Comparison of ENCODE assay signal across 29 mouse cellular contexts in genomic region chr5:73118786-73119185, GRCm38 (mm10).
A peak's percentile ranks its signal among the peaks of the same experiment; 100 is the strongest.
DNase-seq lines count a peak whose midpoint lies in the region; ATAC-seq lines count a peak whose summit lies in the region.
"Had no signal": no experiment of that assay in that cellular context is flagged by ENCODE, and none has a peak within 500 bp of the region (broad histone marks: within the 10 kb centered on the region; RNA-seq: fewer than 3 reads in every experiment).

No protein-coding gene starts in this region.

- no peak overlapping the region for H3K27ac ChIP-seq in kidney, embryonic 16.5 days (ENCODE audit: low read length)
- no peak overlapping the region for H3K27ac ChIP-seq in embryonic facial prominence, embryonic 10.5 days (replicated peaks)
- H3K27ac ChIP-seq: embryonic facial prominence, embryonic 12.5 days; forebrain, embryonic 15.5 days; heart, embryonic 15.5 days; hindbrain, embryonic 12.5 days; hindbrain, postnatal 0 days; layer of hippocampus, adult 2 months; liver, embryonic 12.5 days; macrophage; midbrain, embryonic 13.5 days; neural tube, embryonic 13.5 days had no signal

- ATAC-seq in kidney, embryonic 16.5 days (ENCODE audit: low FRiP score, low TSS enrichment), result no peak
- ATAC-seq: forebrain, embryonic 15.5 days; hindbrain, postnatal 0 days; liver, embryonic 12.5 days; liver, postnatal 0 days; midbrain, embryonic 13.5 days had no signal

- H3K4me3 ChIP-seq in kidney, embryonic 16.5 days (ENCODE audit: low read length), result no peak overlapping the region
- no peak overlapping the region for H3K4me3 ChIP-seq in embryonic facial prominence, embryonic 10.5 days
- H3K4me3 ChIP-seq: embryonic facial prominence, embryonic 12.5 days; forebrain, embryonic 15.5 days; heart, embryonic 15.5 days; hindbrain, embryonic 12.5 days; layer of hippocampus, adult 2 months; liver, embryonic 12.5 days; midbrain, embryonic 13.5 days; neural tube, embryonic 13.5 days had no signal

- H3K9me3 ChIP-seq in kidney, embryonic 16.5 days (ENCODE audit: low read length), result no peaks in the 10 kb centered on the region
- no peaks in the 10 kb centered on the region for H3K9me3 ChIP-seq in embryonic facial prominence, embryonic 10.5 days
- H3K9me3 ChIP-seq: embryonic facial prominence, embryonic 12.5 days; forebrain, embryonic 15.5 days; heart, embryonic 15.5 days; hindbrain, embryonic 12.5 days; liver, embryonic 12.5 days; midbrain, embryonic 13.5 days; neural tube, embryonic 13.5 days had no signal

- no peak overlapping the region for H3K9ac ChIP-seq in kidney, embryonic 16.5 days (replicated peaks; ENCODE audit: low read length)
- H3K9ac ChIP-seq: embryonic facial prominence, embryonic 12.5 days; forebrain, embryonic 15.5 days; heart, embryonic 15.5 days; hindbrain, embryonic 12.5 days; liver, embryonic 12.5 days; liver, postnatal 0 days; midbrain, embryonic 13.5 days; neural tube, embryonic 13.5 days had no signal

- H3K27me3 ChIP-seq in kidney, embryonic 16.5 days (ENCODE audit: insufficient read depth, low read length), result no peaks in the 10 kb centered on the region
- H3K27me3 ChIP-seq in embryonic facial prominence, embryonic 10.5 days (replicated peaks; ENCODE audit: low read depth, poor library complexity, severe bottlenecking), result no peaks in the 10 kb centered on the region
- H3K27me3 ChIP-seq: CH12.LX; embryonic facial prominence, embryonic 12.5 days; forebrain, embryonic 15.5 days; heart, embryonic 15.5 days; hindbrain, embryonic 12.5 days; liver, embryonic 12.5 days; midbrain, embryonic 13.5 days; neural tube, embryonic 13.5 days had no signal

- H3K4me1 ChIP-seq in kidney, embryonic 16.5 days (ENCODE audit: insufficient read depth, low read length), result 0 out of 2 replicates have a peak, but pooled peaks cover 8% of the 10 kb centered on the region
- no peaks in the 10 kb centered on the region for H3K4me1 ChIP-seq in embryonic facial prominence, embryonic 10.5 days
- H3K4me1 ChIP-seq: embryonic facial prominence, embryonic 12.5 days; forebrain, embryonic 15.5 days; heart, embryonic 15.5 days; hindbrain, embryonic 12.5 days; midbrain, embryonic 13.5 days had no signal

- H3K36me3 ChIP-seq in kidney, embryonic 16.5 days (ENCODE audit: insufficient read depth, low read length), result peaks cover 7% of the 10 kb centered on the region; the same call in 1 of the 2 replicates
- H3K36me3 ChIP-seq in embryonic facial prominence, embryonic 10.5 days (replicated peaks), result peaks cover 67% of the 10 kb centered on the region

- no peak overlapping the region for H3K4me2 ChIP-seq in kidney, embryonic 16.5 days (replicated peaks; ENCODE audit: low read depth, low read length)
- H3K4me2 ChIP-seq: embryonic facial prominence, embryonic 12.5 days; forebrain, embryonic 15.5 days; heart, embryonic 15.5 days; hindbrain, embryonic 12.5 days; liver, embryonic 12.5 days; midbrain, embryonic 13.5 days; neural tube, embryonic 13.5 days had no signal

- WGBS in kidney, embryonic 16.5 days, result 78% methylated on average over 14 of the region's 14 CpGs
- 92% methylated on average over 14 of the region's 14 CpGs for WGBS in embryonic facial prominence, embryonic 10.5 days

- peak; percentile 6 for DNase-seq in gastrocnemius, adult 18-20 months (ENCODE audit: low spot score)
- DNase-seq in gastrocnemius, postnatal 25 days, result no peak
- peak; percentile 51 for DNase-seq in kidney, adult 11 months
- DNase-seq in kidney, adult 9 months, result peak; percentile 37
- peak; percentile 44 to 51 for DNase-seq in kidney, postnatal 36 days
- no peak for DNase-seq in cerebellum, postnatal 4 days (ENCODE audit: low spot score in 2 of 2)
- DNase-seq in embryonic facial prominence, embryonic 10.5 days (ENCODE audit: low spot score), result no peak
- DNase-seq: adrenal gland, adult 8-10 months; cerebellum, adult 2 months; cerebellum, postnatal 14 days; gastrocnemius, postnatal 36 days; heart, postnatal 36 days; left cerebral cortex, postnatal 4 days; liver, postnatal 0 days; right cerebral cortex, postnatal 4 days; thymus, adult 2 months; thymus, postnatal 36 days had no signal

Comparison
In these comparisons a context has a peak if more than half of its experiments do, and no peak if none do; other contexts are left out.
1. DNase-seq: peak in gastrocnemius, adult 18-20 months (single experiment), kidney, adult 11 months (single experiment), kidney, adult 9 months (single experiment) and kidney, postnatal 36 days (2 of 2); none in gastrocnemius, postnatal 25 days (single experiment), cerebellum, postnatal 4 days (0 of 2) and embryonic facial prominence, embryonic 10.5 days (single experiment).